Mouse (Mus musculus) kidney, postnatal 14 days (tissue): ENCODE measurements around the gene Dcp1b.

Experiments
- DNase-seq: peaks from one replicate; pipeline ENCODE4 v3.0.0; 2022; ENCODE audit warnings: mixed read lengths

Gene Dcp1b

GRCm38 (mm10) chr6:119175078-119175853 lies at the start of gene Dcp1b:
Gene Dcp1b, plus strand, starts transcription at chr6:119175253.
- DNase-seq = peak; percentile 94

- no peak for DNase-seq
Observed at GRCm38 (mm10) chr6:119126991-119127390, 48.1 kb upstream of the Dcp1b start.

- DNase-seq = no peak
Observed at GRCm38 (mm10) chr6:119128076-119128475, 47.0 kb upstream of the Dcp1b start.

- no peak for DNase-seq
Observed at GRCm38 (mm10) chr6:119128521-119128920, 46.5 kb upstream of the Dcp1b start.

DNA sequence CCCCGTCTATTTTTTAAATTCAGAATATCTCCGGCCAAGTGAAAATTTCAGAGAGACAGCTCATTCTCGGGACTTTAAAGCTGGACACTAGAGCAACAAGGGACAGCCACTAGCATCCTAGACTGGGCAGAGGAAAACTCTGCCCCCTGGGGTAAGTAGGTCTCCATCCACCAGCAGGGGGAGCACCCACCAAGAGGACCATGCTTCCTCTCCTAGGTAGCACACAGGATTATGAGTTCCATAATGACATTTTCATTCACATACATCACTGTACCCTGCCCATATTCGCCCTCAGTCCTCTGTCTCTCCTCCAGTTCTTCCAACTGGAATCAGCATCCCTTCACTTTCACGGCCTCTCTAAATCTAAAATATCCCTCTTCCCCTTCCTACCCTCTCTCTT lies 45.4 kb upstream of the Dcp1b start:
- peak; percentile 45 for DNase-seq

DNA sequence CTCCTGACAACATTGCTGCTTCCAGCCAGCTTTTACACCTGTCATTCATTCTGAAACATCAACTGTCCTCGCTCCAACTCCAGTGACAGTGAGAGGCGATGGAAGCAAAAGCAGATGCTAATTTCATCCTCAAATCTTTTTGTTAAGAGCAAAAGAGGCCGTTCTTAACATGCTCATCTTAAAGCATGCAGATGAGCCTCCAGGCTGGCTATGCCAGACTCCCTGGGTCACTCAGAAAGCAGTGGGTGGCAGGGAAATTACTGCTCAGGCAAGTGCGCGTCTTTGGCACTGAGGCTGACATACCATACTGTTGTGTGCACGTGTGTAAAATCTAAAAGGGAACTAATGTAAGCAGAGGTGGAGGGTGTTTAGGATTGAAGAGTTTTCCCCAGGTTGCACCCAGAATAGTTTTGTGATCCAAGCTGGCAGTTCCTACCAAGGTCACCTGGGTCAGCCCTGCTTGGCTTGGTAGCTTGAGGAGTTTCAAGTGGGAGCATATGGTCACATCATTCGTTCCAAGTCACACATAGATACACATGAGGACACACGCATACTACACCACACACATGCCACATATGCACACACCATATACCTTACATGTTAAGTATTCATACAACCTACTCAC lies 42.8 kb upstream of the Dcp1b start:
- no peak for DNase-seq

DNA sequence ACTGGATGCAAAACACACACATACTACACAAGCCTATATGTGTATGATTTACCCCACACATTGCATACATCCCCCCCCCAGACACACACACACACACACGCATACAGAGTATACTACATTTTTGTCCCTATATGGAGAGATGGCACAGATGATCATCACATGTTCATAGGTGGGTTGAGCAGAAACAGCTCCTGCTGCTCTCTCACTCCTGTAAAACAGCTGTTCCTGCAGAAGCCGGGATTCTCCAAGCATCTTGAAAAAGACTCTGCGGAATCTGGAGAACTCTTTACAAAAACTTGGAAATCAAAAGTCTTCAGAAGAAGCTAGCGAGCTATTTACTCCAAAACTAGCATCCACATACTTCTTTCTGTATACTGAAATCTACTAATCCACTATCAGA lies 42.2 kb upstream of the Dcp1b start:
- no peak for DNase-seq

DNA sequence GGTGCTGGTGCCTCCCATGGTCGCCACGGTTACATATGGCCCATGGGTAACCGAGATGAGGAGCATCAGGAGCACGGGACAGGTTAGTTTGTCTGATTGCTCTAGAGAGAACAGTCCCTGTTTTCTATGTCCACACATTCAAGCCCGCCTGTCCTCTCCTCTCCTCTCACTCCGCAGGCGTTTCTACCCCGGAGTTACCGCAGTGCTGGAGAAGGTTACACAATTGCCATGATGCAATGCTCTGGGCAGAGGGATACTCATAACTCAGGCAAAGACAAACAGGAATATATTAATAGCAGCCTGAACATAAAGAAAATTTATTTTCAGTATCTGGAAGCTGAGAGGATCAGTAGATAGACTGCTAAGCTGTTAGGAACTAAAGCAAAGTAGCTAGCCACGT lies 37.3 kb upstream of the Dcp1b start:
- DNase-seq = no peak

- DNase-seq = no peak
Observed at GRCm38 (mm10) chr6:119139561-119139960, 35.5 kb upstream of the Dcp1b start.

DNA sequence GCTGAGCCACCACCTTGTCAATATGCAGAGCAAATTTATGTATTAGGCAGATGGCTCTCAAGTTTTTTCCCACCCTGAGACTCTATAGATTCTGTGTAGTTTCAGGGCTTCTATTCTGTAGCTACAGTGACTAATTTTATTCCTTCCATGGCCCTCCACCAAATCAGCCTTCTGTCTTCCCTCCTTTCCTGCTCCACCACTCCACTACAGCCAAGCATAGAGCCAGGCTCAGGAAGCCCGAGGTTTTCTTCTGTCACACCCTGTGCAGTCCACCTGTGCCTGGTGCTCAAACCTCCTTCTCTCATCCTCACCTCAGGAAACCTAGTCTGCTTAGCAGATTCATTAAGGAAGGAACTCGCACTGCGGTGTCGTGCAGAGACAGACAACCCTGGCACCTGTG lies 29.9 kb upstream of the Dcp1b start:
- DNase-seq = no peak

GRCm38 (mm10) chr6:119165677-119166076 lies 9.4 kb upstream of the Dcp1b start:
- DNase-seq = no peak

DNA sequence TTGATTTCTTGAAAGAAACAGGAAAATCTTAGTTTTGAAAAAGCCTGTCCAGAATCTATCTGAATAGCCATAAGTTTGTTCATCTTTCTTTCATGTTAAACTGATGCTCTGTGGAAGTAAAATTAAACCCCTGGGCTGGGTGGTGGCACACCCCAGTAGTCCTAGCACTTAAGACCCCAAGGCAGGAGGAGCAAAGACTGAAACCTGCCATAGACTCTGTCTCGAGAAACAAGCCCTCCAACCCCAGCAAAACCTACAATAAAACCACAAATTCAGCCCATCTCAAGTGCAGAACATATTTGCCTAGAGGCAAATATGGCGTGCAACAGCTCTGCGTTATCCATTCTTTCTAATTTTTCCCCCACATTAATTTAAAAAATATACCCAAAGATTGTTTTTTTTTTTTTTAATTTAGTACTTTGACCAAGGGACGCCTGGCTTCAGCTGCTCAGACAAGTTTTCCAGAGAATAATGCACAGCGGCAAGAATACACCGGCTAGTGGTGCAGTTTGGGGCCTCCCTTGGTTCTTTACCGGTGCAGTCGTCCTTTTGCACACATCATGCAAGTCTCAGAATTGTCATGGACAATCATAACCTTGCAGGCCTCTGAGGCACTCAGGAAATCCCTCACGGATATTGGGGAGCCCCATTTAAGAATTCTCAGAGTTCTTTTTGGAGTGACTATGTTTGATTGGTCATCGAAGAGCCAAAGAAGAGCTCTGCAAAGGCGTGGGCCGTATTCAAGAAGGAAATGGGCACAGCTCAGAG lies 562 bp upstream of the Dcp1b start:
- no peak for DNase-seq

GRCm38 (mm10) chr6:119176103-119176502 lies 1.1 kb downstream of the Dcp1b start:
- no peak for DNase-seq

- peak; percentile 15 for DNase-seq
Observed at GRCm38 (mm10) chr6:119177101-119177500, 2.0 kb downstream of the Dcp1b start.

GRCm38 (mm10) chr6:119180188-119180587 lies 5.1 kb downstream of the Dcp1b start:
- DNase-seq = no peak

GRCm38 (mm10) chr6:119182211-119182610 lies 7.2 kb downstream of the Dcp1b start:
- no peak for DNase-seq

DNA sequence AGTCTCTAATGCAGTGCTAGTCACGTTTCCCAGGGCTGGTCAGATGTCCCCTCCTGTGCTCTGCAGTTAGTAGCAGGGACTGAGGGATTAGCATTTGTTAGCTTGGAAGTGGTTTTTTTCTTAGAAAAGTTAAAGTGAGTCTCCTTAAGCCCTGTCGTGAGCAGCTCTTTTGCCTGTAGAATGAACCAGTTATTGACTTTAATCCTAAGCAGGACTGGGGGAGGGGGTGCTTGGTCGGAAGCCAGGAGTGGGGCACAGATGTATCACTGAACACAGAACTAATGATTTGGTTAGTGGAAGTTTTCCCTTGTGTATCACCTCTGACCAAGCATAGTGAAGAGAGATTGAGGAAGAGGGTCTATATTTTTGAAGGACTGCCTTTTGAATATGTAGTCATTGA lies 8.7 kb downstream of the Dcp1b start:
- DNase-seq = no peak

GRCm38 (mm10) chr6:119186658-119187057 lies 11.6 kb downstream of the Dcp1b start:
- DNase-seq = peak; percentile 12

GRCm38 (mm10) chr6:119187631-119188030 lies 12.6 kb downstream of the Dcp1b start:
- DNase-seq = no peak

- no peak for DNase-seq
Observed at GRCm38 (mm10) chr6:119191478-119191877, 16.4 kb downstream of the Dcp1b start.

GRCm38 (mm10) chr6:119193571-119194154 lies 18.6 kb downstream of the Dcp1b start:
- DNase-seq = no peak

GRCm38 (mm10) chr6:119194161-119194560 lies 19.1 kb downstream of the Dcp1b start:
- DNase-seq = no peak

DNA sequence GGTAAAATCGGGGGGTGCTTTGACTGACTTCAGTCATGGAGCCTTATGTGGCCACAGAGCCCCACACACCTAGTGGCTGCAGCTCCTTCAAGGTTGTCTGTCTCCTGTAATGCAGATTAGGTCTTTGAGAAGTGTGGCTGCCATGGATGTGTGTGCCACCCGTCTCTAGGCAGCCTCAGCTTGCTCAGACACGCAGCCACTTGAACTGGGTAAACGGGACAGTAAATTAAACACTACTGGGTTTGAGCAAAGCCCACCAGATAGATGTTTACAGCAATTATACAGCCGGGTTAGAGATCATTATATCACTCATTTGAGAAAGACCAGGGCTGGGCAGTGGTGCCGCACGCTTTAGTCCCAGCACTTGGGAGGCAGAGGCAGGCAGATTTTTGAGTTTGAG lies 19.5 kb downstream of the Dcp1b start:
- DNase-seq = no peak
